ENCODE assay signal across 23 mouse cellular contexts in the genomic region with DNA sequence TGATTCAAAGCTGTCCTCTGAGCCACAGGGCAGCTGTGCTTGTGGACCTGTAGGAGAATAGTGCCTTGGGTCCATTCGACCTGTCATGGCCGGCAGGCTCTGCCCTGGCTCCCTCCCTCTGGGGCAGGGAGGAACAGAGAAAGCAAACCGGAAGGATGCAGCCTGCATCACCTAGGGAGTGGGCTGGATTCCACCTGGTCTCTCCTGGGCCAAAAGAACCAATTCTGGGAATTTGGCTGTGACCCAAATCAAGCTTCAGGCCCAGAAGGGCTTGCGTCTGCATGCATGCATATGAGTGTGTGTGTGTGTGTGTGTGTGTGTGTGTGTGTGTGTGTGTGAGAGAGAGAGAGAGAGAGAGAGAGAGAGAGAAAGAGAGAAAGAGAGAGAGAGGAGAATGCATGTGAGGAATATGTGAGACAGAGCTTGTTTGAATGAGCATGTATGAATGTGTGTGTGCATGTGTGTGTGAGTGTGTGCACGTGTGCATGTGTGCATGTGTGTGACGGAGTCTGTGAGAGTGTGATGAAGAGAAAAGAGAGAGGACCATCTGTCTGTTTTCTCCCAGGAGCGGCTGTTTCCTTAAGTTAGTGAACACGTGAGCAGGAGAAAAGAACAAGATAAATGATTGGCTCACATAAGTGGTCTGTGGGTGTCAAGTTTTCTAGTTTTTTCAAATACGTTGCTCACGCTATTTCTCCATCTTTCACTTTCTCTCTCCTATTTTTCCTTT. TPM values are rescaled to one million over a fixed set of nuclear protein-coding genes. Genes with fewer than 3 reads are reported as not detected.
DNase-seq lines count a peak whose midpoint lies in the region; ATAC-seq and TF ChIP-seq lines count a peak whose summit lies in the region.
"Had no signal": no experiment of that assay in that cellular context is flagged by ENCODE, and none has a peak within 500 bp of the region (broad histone marks: within the 10 kb centered on the region; RNA-seq: fewer than 3 reads in every experiment).

No protein-coding gene starts in this region.

- no peaks in the 10 kb centered on the region for H3K9me3 ChIP-seq in forebrain, embryonic 13.5 days (replicated peaks)
- H3K9me3 ChIP-seq in forebrain, embryonic 12.5 days, result no peaks in the 10 kb centered on the region
- no peaks in the 10 kb centered on the region for H3K9me3 ChIP-seq in hindbrain, postnatal 0 days (ENCODE audit: low read length)
- no peaks in the 10 kb centered on the region for H3K9me3 ChIP-seq in hindbrain, embryonic 11.5 days (ENCODE audit: control insufficient read depth, low read length)
- no peaks in the 10 kb centered on the region for H3K9me3 ChIP-seq in forebrain, embryonic 16.5 days (ENCODE audit: control insufficient read depth, low read length)
- H3K9me3 ChIP-seq in midbrain, embryonic 13.5 days, result no peaks in the 10 kb centered on the region
- H3K9me3 ChIP-seq: embryonic facial prominence, embryonic 12.5 days; heart, embryonic 10.5 days; heart, embryonic 15.5 days had no signal

- no peak for TF ChIP-seq POLR2A in brain, embryonic 14.5 days (IDR thresholded peaks at IDR 0.05; ENCODE audit: borderline replicate concordance, extremely low read depth, insufficient read depth, insufficient read length, poor library complexity, severe bottlenecking)

- no peak overlapping the region for H3K4me2 ChIP-seq in forebrain, embryonic 13.5 days
- no peak overlapping the region for H3K4me2 ChIP-seq in forebrain, embryonic 12.5 days
- H3K4me2 ChIP-seq in hindbrain, postnatal 0 days (ENCODE audit: low read depth, low read length), result no peak overlapping the region
- H3K4me2 ChIP-seq in hindbrain, embryonic 11.5 days (replicated peaks; ENCODE audit: low read depth, low read length), result no peak overlapping the region
- H3K4me2 ChIP-seq in forebrain, embryonic 16.5 days (ENCODE audit: low read length), result no peak overlapping the region
- no peak overlapping the region for H3K4me2 ChIP-seq in midbrain, embryonic 13.5 days (replicated peaks)
- H3K4me2 ChIP-seq: embryonic facial prominence, embryonic 12.5 days; heart, embryonic 15.5 days; hindbrain, embryonic 14.5 days had no signal

- no peak overlapping the region for H3K27ac ChIP-seq in forebrain, embryonic 13.5 days
- H3K27ac ChIP-seq in forebrain, embryonic 12.5 days, result no peak overlapping the region
- H3K27ac ChIP-seq in hindbrain, postnatal 0 days, result no peak overlapping the region
- H3K27ac ChIP-seq in hindbrain, embryonic 11.5 days (ENCODE audit: low read depth, low read length), result no peak overlapping the region
- H3K27ac ChIP-seq in forebrain, embryonic 16.5 days (ENCODE audit: low read length), result 0 out of 2 replicates have a peak overlapping the region, but pooled peaks have one; percentile 14
- no peak overlapping the region for H3K27ac ChIP-seq in midbrain, embryonic 13.5 days
- H3K27ac ChIP-seq: embryonic facial prominence, embryonic 12.5 days; heart, embryonic 10.5 days; heart, embryonic 15.5 days; hindbrain, embryonic 14.5 days had no signal

- DNase-seq in hindbrain, postnatal 0 days (ENCODE audit: low spot score), result peak; percentile 38
- DNase-seq in hindbrain, embryonic 11.5 days (ENCODE audit: low spot score), result no peak
- peak; percentile 73 for DNase-seq in brain, embryonic 14.5 days (ENCODE audit: low read depth)
- DNase-seq: adrenal gland, adult 2 months; gastrocnemius, postnatal 36 days; heart, adult 18-20 months; heart, postnatal 14 days; kidney, adult 2 months had no signal

- no peak overlapping the region for H3K4me3 ChIP-seq in forebrain, embryonic 13.5 days
- H3K4me3 ChIP-seq in forebrain, embryonic 12.5 days (replicated peaks), result no peak overlapping the region
- H3K4me3 ChIP-seq in hindbrain, postnatal 0 days (ENCODE audit: low read length), result no peak overlapping the region
- H3K4me3 ChIP-seq in hindbrain, embryonic 11.5 days (ENCODE audit: low read depth, low read length), result no peak overlapping the region
- H3K4me3 ChIP-seq in forebrain, embryonic 16.5 days (replicated peaks; ENCODE audit: low read length), result no peak overlapping the region
- H3K4me3 ChIP-seq in midbrain, embryonic 13.5 days (replicated peaks), result no peak overlapping the region
- H3K4me3 ChIP-seq: embryonic facial prominence, embryonic 12.5 days; heart, embryonic 10.5 days; heart, embryonic 15.5 days had no signal

- H3K4me1 ChIP-seq in forebrain, embryonic 13.5 days, result peaks cover 24% of the 10 kb centered on the region
- H3K4me1 ChIP-seq in forebrain, embryonic 12.5 days, result peaks cover 20% of the 10 kb centered on the region
- H3K4me1 ChIP-seq in hindbrain, postnatal 0 days (ENCODE audit: insufficient read depth, low read length), result peaks cover 11% of the 10 kb centered on the region; the same call in 1 of the 2 replicates
- peaks cover 4% of the 10 kb centered on the region; the same call in 1 of the 2 replicates for H3K4me1 ChIP-seq in hindbrain, embryonic 11.5 days (replicated peaks; ENCODE audit: control insufficient read depth, insufficient read depth, low read length)
- H3K4me1 ChIP-seq in forebrain, embryonic 16.5 days (replicated peaks; ENCODE audit: control insufficient read depth, insufficient read depth, low read length), result peaks cover 20% of the 10 kb centered on the region
- peaks cover 18% of the 10 kb centered on the region for H3K4me1 ChIP-seq in midbrain, embryonic 13.5 days (replicated peaks)

- no peak for TF ChIP-seq CTCF in hindbrain, postnatal 0 days (IDR thresholded peaks at IDR 0.05; ENCODE audit: low read depth)
- TF ChIP-seq CTCF in brain, embryonic 14.5 days (IDR thresholded peaks at IDR 0.05; ENCODE audit: borderline replicate concordance, extremely low read depth, insufficient read depth, insufficient read length), result no peak

- peak; percentile 23; the same call in 1 of the 2 replicates for ATAC-seq in forebrain, embryonic 13.5 days
- ATAC-seq in forebrain, embryonic 12.5 days (ENCODE audit: low FRiP score), result no peak
- ATAC-seq in hindbrain, postnatal 0 days, result no peak
- ATAC-seq in hindbrain, embryonic 11.5 days (ENCODE audit: low FRiP score), result no peak
- no peak for ATAC-seq in forebrain, embryonic 16.5 days
- ATAC-seq in midbrain, embryonic 13.5 days, result no peak

- 71% methylated on average over 10 of the region's 10 CpGs for WGBS in forebrain, embryonic 13.5 days
- WGBS in forebrain, embryonic 12.5 days, result 81% methylated on average over 10 of the region's 10 CpGs
- WGBS in hindbrain, postnatal 0 days, result 66% methylated on average over 10 of the region's 10 CpGs
- WGBS in hindbrain, embryonic 11.5 days, result 81% methylated on average over 10 of the region's 10 CpGs
- 58% methylated on average over 10 of the region's 10 CpGs for WGBS in forebrain, embryonic 16.5 days
- 80% methylated on average over 10 of the region's 10 CpGs for WGBS in midbrain, embryonic 13.5 days

- no peaks in the 10 kb centered on the region for H3K36me3 ChIP-seq in forebrain, embryonic 13.5 days (ENCODE audit: poor library complexity, severe bottlenecking)
- H3K36me3 ChIP-seq in forebrain, embryonic 12.5 days (replicated peaks), result no peaks in the 10 kb centered on the region
- no peaks in the 10 kb centered on the region for H3K36me3 ChIP-seq in hindbrain, postnatal 0 days (ENCODE audit: insufficient read depth, low read length)
- H3K36me3 ChIP-seq in hindbrain, embryonic 11.5 days (ENCODE audit: control insufficient read depth, insufficient read depth, low read length), result no peaks in the 10 kb centered on the region
- H3K36me3 ChIP-seq in forebrain, embryonic 16.5 days (ENCODE audit: control insufficient read depth, insufficient read depth), result no peaks in the 10 kb centered on the region
- no peaks in the 10 kb centered on the region for H3K36me3 ChIP-seq in midbrain, embryonic 13.5 days
- H3K36me3 ChIP-seq: embryonic facial prominence, embryonic 12.5 days; heart, embryonic 10.5 days; heart, embryonic 15.5 days had no signal

- H3K27me3 ChIP-seq in forebrain, embryonic 13.5 days, result peaks cover 32% of the 10 kb centered on the region
- peaks cover 47% of the 10 kb centered on the region for H3K27me3 ChIP-seq in forebrain, embryonic 12.5 days
- no peaks in the 10 kb centered on the region; the same call in 1 of the 2 replicates for H3K27me3 ChIP-seq in hindbrain, postnatal 0 days (ENCODE audit: insufficient read depth, low read length)
- 0 out of 2 replicates have a peak, but pooled peaks cover 3% of the 10 kb centered on the region for H3K27me3 ChIP-seq in hindbrain, embryonic 11.5 days (ENCODE audit: control insufficient read depth, insufficient read depth, low read length)
- 0 out of 2 replicates have a peak, but pooled peaks cover 3% of the 10 kb centered on the region for H3K27me3 ChIP-seq in forebrain, embryonic 16.5 days (replicated peaks; ENCODE audit: control insufficient read depth, insufficient read depth, low read length)
- H3K27me3 ChIP-seq in midbrain, embryonic 13.5 days, result peaks cover 9% of the 10 kb centered on the region; the same call in 1 of the 2 replicates

- no peak overlapping the region for H3K9ac ChIP-seq in forebrain, embryonic 13.5 days
- no peak overlapping the region for H3K9ac ChIP-seq in forebrain, embryonic 12.5 days
- no peak overlapping the region for H3K9ac ChIP-seq in hindbrain, postnatal 0 days (replicated peaks; ENCODE audit: low read length)
- H3K9ac ChIP-seq in hindbrain, embryonic 11.5 days (ENCODE audit: low read depth, low read length), result no peak overlapping the region
- no peak overlapping the region for H3K9ac ChIP-seq in forebrain, embryonic 16.5 days (replicated peaks; ENCODE audit: low read depth, low read length)
- H3K9ac ChIP-seq in midbrain, embryonic 13.5 days (replicated peaks), result no peak overlapping the region
- H3K9ac ChIP-seq: embryonic facial prominence, embryonic 12.5 days; heart, embryonic 15.5 days; hindbrain, embryonic 14.5 days had no signal

RNA-seq across cellular contexts. Expression of a gene that starts 14.4 kb away (rescaled TPM):
- not detected in 2 replicates for polyA plus RNA-seq in forebrain, embryonic 13.5 days (2015; fragmentation: Nextera tagmentation; extraction: Ambion mirVana)
- polyA plus RNA-seq in forebrain, embryonic 12.5 days (2016; fragmentation: Nextera tagmentation; extraction: Ambion mirVana), result not detected in 2 replicates
- total RNA-seq in hindbrain, postnatal 0 days (2014; rRNA removed), result not detected in 2 replicates
- polyA plus RNA-seq in hindbrain, postnatal 0 days (2015; fragmentation: Nextera tagmentation; extraction: Ambion mirVana), result not detected in 2 replicates
- polyA plus RNA-seq in hindbrain, embryonic 11.5 days (2014; fragmentation: Nextera tagmentation; extraction: Ambion mirVana), result not detected in 2 replicates
- not detected in 2 replicates for polyA plus RNA-seq in brain, embryonic 14.5 days (2012; rRNA removed)
- not detected in 2 replicates for polyA plus RNA-seq in forebrain, embryonic 16.5 days (2015; fragmentation: Nextera tagmentation; extraction: Ambion mirVana)
- polyA plus RNA-seq in midbrain, embryonic 13.5 days (2015; fragmentation: Nextera tagmentation; extraction: Ambion mirVana), result not detected in 2 replicates
- total RNA-seq: adrenal gland, adult 2 months; ES-E14; gastrocnemius, adult 8-10 months; gastrocnemius, postnatal 36 days; heart, adult 18-20 months; heart, postnatal 14 days; hematopoietic stem cell, adult 5-6 weeks had no signal
- polyA plus RNA-seq: adrenal gland, adult 2 months; cerebellum, adult 2 months; cortical plate, adult 2 months; embryonic facial prominence, embryonic 12.5 days; heart, embryonic 10.5 days; heart, embryonic 15.5 days; hindbrain, embryonic 14.5 days; intestine, embryonic 16.5 days; kidney, adult 2 months had no signal

RNA-seq across cellular contexts. Expression of a gene that starts 36.6 kb away (rescaled TPM):
- not detected in 2 replicates for polyA plus RNA-seq in forebrain, embryonic 13.5 days (2015; fragmentation: Nextera tagmentation; extraction: Ambion mirVana)
- polyA plus RNA-seq in forebrain, embryonic 12.5 days (2016; fragmentation: Nextera tagmentation; extraction: Ambion mirVana), result not detected in 2 replicates
- not detected in 2 replicates for total RNA-seq in hindbrain, postnatal 0 days (2014; rRNA removed)
- 0.16 TPM in 1 of 2 replicates, not detected in the other for polyA plus RNA-seq in hindbrain, postnatal 0 days (2015; fragmentation: Nextera tagmentation; extraction: Ambion mirVana)
- not detected in 2 replicates for polyA plus RNA-seq in hindbrain, embryonic 11.5 days (2014; fragmentation: Nextera tagmentation; extraction: Ambion mirVana)
- polyA plus RNA-seq in brain, embryonic 14.5 days (2012; rRNA removed), result not detected in 2 replicates
- not detected in 2 replicates for polyA plus RNA-seq in forebrain, embryonic 16.5 days (2015; fragmentation: Nextera tagmentation; extraction: Ambion mirVana)
- polyA plus RNA-seq in midbrain, embryonic 13.5 days (2015; fragmentation: Nextera tagmentation; extraction: Ambion mirVana), result 0.34 TPM in 1 of 2 replicates, not detected in the other
- total RNA-seq: adrenal gland, adult 2 months; adrenal gland, postnatal 4 days; ES-E14; gastrocnemius, adult 8-10 months; gastrocnemius, postnatal 36 days; heart, adult 18-20 months; heart, postnatal 14 days; hematopoietic stem cell, adult 5-6 weeks had no signal
- polyA plus RNA-seq: adrenal gland, adult 2 months; embryonic facial prominence, embryonic 12.5 days; heart, embryonic 10.5 days; heart, embryonic 15.5 days; hindbrain, embryonic 14.5 days; intestine, embryonic 16.5 days; kidney, adult 2 months had no signal
